Mouse (Mus musculus) cerebellum, adult 2 months (tissue): ENCODE data around the gene Gm10309. TPM values are rescaled to one million over a fixed set of nuclear protein-coding genes. Genes with fewer than 3 reads are reported as not detected.

Source experiments
- DNase-seq, 2 experiments: peaks; one replicate each; pipeline ENCODE4 v3.0.0; 2021
- H3K27ac ChIP-seq: fragments of 200-500 bp; 2 replicates; pipeline ENCODE4 v1.5.1; 2012; ENCODE audit warnings: low read length, control low read depth, inconsistent platforms; ENCODE audit not compliant: insufficient read depth
- H3K27me3 ChIP-seq: fragments of 200-500 bp; 2 replicates; pipeline ENCODE4 v1.6.1; 2012; ENCODE audit warnings: inconsistent platforms, mild to moderate bottlenecking, low read length, moderate library complexity; ENCODE audit not compliant: control insufficient read depth, insufficient read depth
- H3K4me1 ChIP-seq: fragments of 200-500 bp; 2 replicates; pipeline ENCODE4 v1.6.1; 2011; ENCODE audit warnings: low read length; ENCODE audit not compliant: control insufficient read depth, insufficient read depth
- H3K4me3 ChIP-seq: fragments of 200-500 bp; replicated peaks from 2 replicates; pipeline ENCODE3; 2011; ENCODE audit warnings: mild to moderate bottlenecking, low read depth, low read length, control low read depth; ENCODE audit not compliant: insufficient read depth
- CTCF ChIP-seq: fragments of 200-500 bp; IDR thresholded peaks from 2 replicates; pipeline ENCODE4 v1.5.1; 2011; ENCODE audit warnings: low read depth, mild to moderate bottlenecking, control low read depth, low read length, moderate library complexity, borderline replicate concordance; ENCODE audit not compliant: insufficient read depth
- POLR2A ChIP-seq: fragments of 200-500 bp; IDR thresholded peaks from 2 replicates; pipeline ENCODE4 v1.6.1; 2011; ENCODE audit warnings: low read length, control low read depth, borderline replicate concordance; ENCODE audit not compliant: insufficient read depth
- WGBS: fragments of 180-500 bp; shearing (Covaris S2); methylation state at CpG from one replicate; pipeline ENCODE4 v1.1.7; 2018; 5-methylcytosine and 5-hydroxymethylcytosine counted together
- polyA plus RNA-seq: library from polyadenylated mRNA; depleted of rRNA; stranded (reverse); fragments of >200 nt; gene quantifications from 2 replicates; pipeline ENCODE4 v1.2.3, GENCODE M21; 2012

Gm10309 gene
- polyA plus RNA-seq, 1 experiment = not detected

DNA sequence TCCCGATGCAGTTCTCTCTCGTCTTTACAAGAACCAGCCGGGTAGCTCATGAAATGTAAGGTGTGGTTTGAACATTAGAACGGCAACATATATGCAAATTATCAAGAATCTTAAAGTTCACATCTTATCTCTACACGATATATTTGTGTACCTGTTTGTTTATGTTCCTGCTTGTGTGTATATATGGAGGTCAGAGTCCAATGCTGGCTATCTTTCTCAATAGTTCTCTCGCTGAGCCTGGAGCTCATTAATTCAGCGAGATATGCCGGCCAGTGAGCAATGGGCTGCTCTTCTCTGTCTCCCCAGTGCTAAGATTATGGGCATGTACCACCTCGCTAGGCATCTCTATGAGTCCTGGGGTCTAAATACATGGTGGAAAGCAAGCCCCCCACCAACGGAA, 18.8 kb upstream of the Gm10309 start:
- Histone ChIP-seq H3K4me1 (peaks cover 12% of the 10 kb centered on the region), H3K27ac (no peak overlapping the region), H3K4me3 (no peak overlapping the region), H3K27me3 (no peaks in the 10 kb centered on the region)
- no peak for TF ChIP-seq CTCF
- TF ChIP-seq POLR2A = no peak
- 96% methylated on average over 10 of the region's 10 CpGs for WGBS
- no peak for DNase-seq

DNA sequence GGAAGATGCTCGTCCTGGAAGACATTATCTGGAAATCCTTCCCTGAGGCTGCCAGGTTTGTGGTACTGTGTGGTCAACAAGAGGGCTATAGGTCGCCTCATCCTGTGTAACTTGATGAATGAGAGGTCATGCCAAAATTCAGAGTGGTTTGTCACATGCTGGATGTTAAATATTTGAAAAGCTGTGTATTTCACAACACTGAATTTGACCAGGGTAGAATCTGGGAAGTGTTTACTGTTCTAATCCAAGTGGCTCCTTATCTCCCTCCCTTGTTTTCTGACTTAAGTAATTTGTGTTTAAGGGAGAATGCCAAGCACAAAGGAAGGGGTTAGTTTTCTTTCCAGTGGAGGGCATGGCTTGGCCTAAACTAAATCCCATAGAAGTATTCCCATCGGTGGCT, 18.3 kb upstream of the Gm10309 start:
- no peak overlapping the region for H3K4me3 ChIP-seq
- H3K27ac ChIP-seq = no peak overlapping the region
- H3K4me1 ChIP-seq = peaks cover 12% of the 10 kb centered on the region; the same call in 1 of the 2 replicates
- no peak for DNase-seq
- H3K27me3 ChIP-seq = no peaks in the 10 kb centered on the region
- TF ChIP-seq CTCF (no peak), POLR2A (no peak)
- WGBS = 89% methylated on average over 3 of the region's 3 CpGs

DNA sequence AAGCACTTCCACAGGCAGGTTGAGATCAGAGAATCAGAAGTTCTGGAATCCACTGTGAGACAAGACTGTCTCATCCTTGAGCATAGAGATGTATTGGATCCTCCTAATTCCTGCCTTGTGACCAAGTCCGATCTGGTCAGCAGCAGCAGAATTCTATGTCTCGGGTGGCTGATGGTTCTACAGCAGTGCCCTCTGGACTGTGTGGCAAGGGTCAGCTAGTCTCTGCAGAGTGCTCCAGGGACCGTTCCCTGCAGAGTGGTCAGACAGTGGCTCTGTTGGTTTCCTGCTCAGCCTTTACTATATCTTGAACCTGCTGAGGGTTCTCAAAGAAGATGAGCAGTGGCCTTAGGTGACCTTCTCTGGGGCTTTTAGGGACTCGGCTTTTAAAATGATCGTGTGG, 17.6 kb upstream of the Gm10309 start:
- 97% methylated on average over 5 of the region's 5 CpGs for WGBS
- no peak for DNase-seq
- Histone ChIP-seq H3K27ac (no peak overlapping the region), H3K4me3 (no peak overlapping the region), H3K4me1 (peaks cover 12% of the 10 kb centered on the region; the same call in 1 of the 2 replicates), H3K27me3 (no peaks in the 10 kb centered on the region)
- no peak for TF ChIP-seq CTCF
- no peak for TF ChIP-seq POLR2A

DNA sequence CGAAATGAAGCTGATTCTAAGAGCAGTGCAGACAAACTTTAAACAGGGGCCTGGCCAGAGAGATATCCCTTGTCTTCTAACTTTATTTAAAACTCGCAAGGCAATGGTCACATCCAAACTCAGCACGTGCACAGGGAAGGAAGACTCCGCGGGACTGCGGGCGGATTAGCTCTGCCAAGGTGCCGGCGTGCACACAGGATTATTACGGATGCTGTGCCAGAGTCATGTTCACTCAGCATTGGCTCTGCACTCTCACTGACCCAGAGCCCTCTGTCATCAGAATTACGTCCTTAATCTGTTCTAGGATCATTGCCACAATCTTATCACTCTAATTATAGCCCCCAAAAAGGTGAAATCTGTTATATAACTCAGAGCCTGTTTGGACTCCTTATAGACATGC, 16.2 kb upstream of the Gm10309 start:
- Histone ChIP-seq H3K4me3 (no peak overlapping the region), H3K27ac (no peak overlapping the region), H3K4me1 (peaks cover 14% of the 10 kb centered on the region; the same call in 1 of the 2 replicates), H3K27me3 (no peaks in the 10 kb centered on the region)
- 13% methylated on average over 11 of the region's 11 CpGs for WGBS
- TF ChIP-seq POLR2A (no peak), CTCF (no peak)
- DNase-seq = peak; percentile 51 to 73

DNA sequence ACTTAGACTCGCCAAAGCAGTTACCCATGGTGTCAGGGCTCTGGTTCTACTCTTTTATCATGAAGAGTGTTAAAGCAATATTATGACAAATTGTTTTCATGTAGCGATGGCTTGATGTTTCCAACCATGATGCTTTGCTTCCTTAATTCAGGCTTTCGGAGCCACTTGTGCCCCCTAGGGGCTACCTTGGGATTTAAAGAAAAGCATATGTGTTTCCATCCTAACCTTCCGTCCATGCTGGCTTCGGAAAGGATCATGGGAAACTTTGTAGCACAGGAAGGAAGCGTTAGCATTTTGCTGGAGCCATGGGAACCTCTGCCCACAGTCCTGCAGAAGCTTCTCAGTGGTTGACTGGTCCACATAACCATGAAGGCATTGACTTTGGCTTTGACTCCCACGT, 13.6 kb upstream of the Gm10309 start:
- no peak overlapping the region for H3K4me3 ChIP-seq
- DNase-seq = no peak
- WGBS = 98% methylated on average over 7 of the region's 7 CpGs
- H3K4me1 ChIP-seq = peaks cover 23% of the 10 kb centered on the region
- no peaks in the 10 kb centered on the region for H3K27me3 ChIP-seq
- H3K27ac ChIP-seq = no peak overlapping the region
- no peak for TF ChIP-seq CTCF
- TF ChIP-seq POLR2A = no peak

DNA sequence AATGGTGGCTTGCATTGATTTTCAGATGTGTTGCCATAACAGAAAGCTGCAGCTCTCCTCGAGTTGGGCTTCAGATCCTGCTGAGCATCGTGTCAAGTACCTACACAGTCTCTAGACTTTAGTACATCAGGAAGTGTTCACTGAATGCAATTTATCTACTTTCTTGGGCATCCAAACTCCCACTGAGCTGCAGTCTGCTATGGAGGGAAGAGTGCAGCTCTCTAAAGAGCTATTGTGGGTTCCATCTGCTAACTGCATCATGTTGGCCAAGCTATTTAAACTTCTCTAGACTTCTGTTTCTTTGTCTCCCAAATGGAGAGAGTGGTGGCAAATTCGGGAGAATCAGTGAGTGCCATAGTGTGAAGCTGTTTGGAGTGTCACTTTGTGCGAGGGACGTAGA, 11.6 kb upstream of the Gm10309 start:
- peak; percentile 47 to 68 for DNase-seq
- Histone ChIP-seq H3K27ac (no peak overlapping the region), H3K4me3 (no peak overlapping the region), H3K4me1 (peaks cover 23% of the 10 kb centered on the region), H3K27me3 (no peaks in the 10 kb centered on the region)
- no peak for TF ChIP-seq POLR2A
- TF ChIP-seq CTCF = no peak
- 38% methylated on average over 5 of the region's 5 CpGs for WGBS

DNA sequence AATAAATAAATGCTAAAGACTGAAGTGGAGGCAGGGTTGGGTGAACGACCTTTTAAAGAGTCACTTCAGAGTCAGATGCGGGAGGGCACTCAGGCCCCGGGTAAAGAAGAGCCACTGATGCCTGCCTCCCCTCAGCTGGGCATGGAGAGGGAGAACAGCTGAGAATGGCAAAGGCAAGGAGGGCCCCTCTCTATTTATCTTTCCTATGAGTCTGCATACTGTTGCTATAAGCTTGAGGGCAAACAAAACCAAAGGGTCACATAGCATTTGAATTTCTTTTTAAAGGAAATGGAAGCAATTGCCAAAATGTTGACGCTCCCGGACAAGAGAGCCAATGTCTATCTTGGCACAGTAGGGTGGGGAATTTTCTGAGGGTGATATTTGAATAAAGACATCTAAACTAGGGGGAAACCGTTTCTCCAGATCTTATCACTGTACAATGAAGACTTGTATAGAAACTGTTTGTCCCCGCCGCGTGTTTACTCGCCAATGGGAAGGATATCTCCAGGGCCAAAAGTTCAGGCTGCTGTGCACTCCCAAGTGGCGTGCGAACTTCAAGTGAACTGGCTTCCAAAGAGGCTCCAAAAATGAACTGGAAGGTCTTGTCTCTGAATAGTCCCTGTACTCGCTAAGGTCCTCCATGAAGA, 10.1 kb upstream of the Gm10309 start:
- 92% methylated on average over 13 of the region's 13 CpGs for WGBS
- H3K27ac ChIP-seq = no peak overlapping the region
- TF ChIP-seq CTCF (no peak), POLR2A (no peak)
- H3K4me3 ChIP-seq = no peak overlapping the region
- peaks cover 11% of the 10 kb centered on the region for H3K4me1 ChIP-seq
- DNase-seq = no peak
- no peaks in the 10 kb centered on the region for H3K27me3 ChIP-seq

DNA sequence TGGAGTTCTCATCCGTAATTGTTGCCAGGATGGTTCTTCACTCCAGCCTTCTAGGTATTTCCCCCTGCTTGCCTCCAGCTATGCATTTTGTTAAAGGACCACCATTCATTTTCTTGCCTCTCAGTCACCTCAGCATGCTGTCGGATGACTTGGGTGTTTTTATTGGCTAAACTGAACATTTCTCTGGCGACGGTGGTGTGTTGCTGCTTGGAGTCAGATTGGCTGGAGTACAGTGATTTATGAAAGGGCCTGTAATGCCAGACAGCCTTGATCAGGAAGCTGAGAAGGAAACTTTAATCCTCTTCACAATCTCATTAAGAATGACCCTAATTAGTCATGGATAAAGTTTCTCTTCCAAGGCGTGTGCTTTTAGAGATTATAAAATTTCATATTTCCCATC, 4.8 kb upstream of the Gm10309 start:
- Histone ChIP-seq H3K27ac (no peak overlapping the region), H3K4me1 (peaks cover 15% of the 10 kb centered on the region), H3K27me3 (no peaks in the 10 kb centered on the region), H3K4me3 (no peak overlapping the region)
- 68% methylated on average over 5 of the region's 5 CpGs for WGBS
- TF ChIP-seq CTCF (no peak), POLR2A (no peak)
- no peak for DNase-seq

DNA sequence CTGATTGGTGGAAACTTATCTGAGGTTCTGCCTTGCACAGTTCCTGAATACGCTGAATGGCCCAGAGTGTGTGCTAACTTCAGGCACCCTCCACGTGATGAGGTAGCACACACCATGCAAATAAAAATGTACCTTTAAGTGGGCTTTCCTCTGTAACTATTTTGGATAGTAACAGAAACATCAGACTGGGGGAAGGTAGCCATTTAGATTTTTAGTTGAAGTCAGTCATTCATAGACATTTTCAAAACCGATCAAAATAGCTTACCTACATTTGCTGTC, 3.1 kb upstream of the Gm10309 start:
- no peak overlapping the region for H3K27ac ChIP-seq
- 98% methylated on average over 3 of the region's 3 CpGs for WGBS
- no peak for TF ChIP-seq POLR2A
- TF ChIP-seq CTCF = no peak

More for the DNA sequence above, 3.1 kb upstream of the Gm10309 start:
- Histone ChIP-seq H3K4me3 (no peak overlapping the region), H3K4me1 (peaks cover 19% of the 10 kb centered on the region), H3K27me3 (no peaks in the 10 kb centered on the region)
- no peak for DNase-seq
